Mouse (Mus musculus) subcutaneous adipose tissue, adult 2 months (tissue): ENCODE results near the gene Wdr54. TPM values are rescaled to one million over a fixed set of nuclear protein-coding genes. Genes with fewer than 3 reads are reported as not detected.

Source experiments
- polyA plus RNA-seq: library from polyadenylated mRNA; depleted of rRNA; stranded (reverse); fragments of >200 nt; gene quantifications from 2 replicates; pipeline ENCODE4 v1.2.3, GENCODE M21; 2012; ENCODE audit warnings: low replicate concordance; rRNA removed

Wdr54 gene
- 1.1 and 6.5 TPM in 2 replicates for polyA plus RNA-seq

DNA sequence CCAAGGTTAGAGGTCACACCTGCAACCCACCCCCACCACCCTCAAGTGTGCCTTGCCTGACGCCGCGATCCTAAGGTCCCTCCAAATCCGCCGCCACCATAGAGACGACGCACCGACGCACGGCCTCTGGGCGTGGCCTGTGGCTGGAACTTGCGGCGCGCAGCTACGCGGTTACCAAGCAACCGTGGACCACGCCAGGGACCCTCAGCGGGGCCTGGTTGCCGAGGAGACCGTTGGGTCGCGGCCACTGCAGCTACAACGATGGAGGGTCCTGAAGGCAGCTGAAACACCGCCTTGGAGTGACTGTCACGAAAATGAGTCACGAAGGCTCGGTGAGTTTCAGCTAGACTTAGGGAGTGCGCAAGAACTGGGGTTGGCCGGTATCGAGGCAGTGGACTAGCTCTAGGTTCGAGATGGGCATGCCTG is at the start of gene Wdr54, which contains the start of gene 1700003E16Rik:
TSS of gene Wdr54 (minus strand) at position 139 of the 426 bp plus-strand sequence.
TSS of gene 1700003E16Rik (plus strand) at position 146 of the 426 bp plus-strand sequence.

DNA sequence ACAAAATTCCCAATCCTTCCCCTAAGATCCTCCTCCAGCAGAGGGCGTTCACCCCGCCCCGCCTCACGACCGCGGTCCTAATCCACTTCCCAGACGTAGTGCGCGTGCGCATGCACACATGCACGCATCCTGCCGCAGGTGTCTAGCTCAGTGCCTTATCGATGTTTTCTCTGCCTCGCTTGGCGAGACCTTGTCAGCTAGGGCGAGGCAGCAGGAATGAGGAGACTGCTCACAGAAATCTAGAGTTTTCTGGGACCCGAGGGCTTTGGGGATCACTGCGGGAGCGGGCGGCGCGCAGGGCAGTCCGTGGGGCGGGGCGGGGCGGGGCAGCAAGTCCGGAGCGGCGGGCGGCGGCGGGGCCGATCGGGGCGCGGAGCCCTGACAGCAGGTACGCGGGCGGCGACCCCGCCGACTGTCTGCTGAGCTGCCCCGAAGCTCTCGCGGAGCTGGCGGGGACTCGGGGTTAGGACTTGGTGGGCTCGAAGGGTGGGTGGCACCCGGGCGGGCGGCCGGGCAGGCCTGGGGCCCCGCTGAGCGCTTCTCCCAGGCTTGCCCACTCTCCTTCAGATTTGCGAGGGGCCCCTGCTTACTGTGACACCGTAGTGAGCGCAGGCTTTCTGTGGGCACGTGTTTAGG is 9.5 kb upstream of the Wdr54 start, which contains the start of gene Dctn1:
TSS of gene Dctn1 (plus strand) at position 314 of the 636 bp plus-strand sequence.

GRCm38 (mm10) chr6:83134951-83135513 is 21.2 kb downstream of the Wdr54 start, which contains the start of gene Rtkn:
Gene Rtkn (plus strand): TSS chr6:83135463.

GRCm38 (mm10) chr6:83125331-83125730 is 30.9 kb downstream of the Wdr54 start, which contains the start of gene Ino80b:
Gene Ino80b (minus strand): TSS chr6:83125431.

DNA sequence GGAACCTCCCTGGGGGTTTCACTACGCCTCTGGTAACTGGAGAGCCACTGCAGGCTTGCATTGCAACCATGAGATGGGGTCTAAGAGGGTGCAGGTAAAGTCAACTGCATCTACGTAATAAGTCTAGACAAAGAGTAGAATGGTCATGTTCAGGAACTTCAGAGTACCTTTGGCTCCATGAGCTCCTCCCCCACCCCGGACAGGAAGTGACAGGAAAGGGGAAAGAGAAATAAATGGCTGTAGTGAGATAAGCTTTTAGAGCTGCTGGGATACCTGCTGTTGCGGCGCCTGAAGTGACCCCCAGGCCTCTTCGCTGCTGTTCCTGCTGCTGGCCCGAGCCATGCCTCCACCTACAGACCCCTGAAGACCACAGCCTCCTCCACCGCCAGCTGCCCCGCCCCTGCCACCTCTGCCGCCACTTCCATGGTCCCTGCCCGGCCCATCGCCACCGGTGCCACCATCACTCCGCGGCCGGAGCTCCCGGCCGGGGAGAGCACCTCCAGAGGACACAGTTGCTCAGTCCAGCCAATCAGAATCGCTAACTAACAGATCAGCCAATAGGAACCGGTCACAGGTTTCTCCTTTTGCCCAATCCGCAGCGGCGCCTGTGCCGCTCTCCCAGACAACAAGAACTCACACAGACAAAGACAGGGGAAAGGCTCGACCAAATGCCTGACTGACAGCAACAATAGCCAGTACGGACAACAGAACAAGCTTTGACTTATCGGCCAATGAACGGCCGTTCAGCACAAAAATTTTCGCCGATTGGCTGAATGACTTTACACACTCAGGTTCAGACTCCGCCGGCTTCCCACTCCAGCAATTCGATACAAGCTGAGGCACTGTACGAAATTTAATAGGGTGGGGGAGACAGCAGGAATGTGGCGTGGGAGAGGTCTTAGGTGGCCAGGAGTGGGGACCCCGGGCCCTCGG is 35.0 kb downstream of the Wdr54 start, which contains the start of gene Wbp1:
TSS of gene Wbp1 (minus strand) at position 630 of the 933 bp plus-strand sequence.

DNA sequence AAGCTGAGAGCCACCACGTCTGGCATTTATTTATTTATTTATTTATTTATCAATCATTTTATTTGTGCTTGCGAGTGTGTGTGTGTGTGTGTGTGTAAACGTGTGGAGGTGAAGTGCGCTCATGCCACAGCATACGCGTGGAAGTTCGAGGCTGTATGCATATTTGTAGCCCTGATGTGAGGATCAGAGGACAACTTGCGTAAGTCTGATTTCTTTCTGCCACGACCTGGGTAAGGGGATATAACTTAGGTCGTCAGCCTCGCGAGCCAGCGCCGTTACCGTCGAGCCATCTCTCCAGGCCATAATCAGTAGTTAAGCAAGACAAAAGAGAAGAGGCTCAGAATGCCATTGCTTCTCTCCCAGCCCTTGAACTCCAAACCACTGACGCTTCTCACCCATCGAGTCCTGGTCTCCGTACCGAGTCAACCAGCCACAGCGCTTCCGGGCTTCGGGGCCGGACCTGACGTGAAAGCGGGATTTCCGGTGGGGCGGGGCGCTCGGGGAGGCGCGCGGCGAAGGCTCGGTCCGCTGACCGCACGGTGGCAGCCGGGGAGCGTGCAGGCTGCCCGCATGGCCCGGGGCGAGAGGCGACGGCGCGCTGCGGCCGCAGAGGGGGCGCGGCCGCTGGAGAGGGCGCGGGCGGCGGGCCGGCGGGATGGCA is 41.1 kb downstream of the Wdr54 start, which contains the start of gene Mogs:
TSS of gene Mogs (plus strand) at position 486 of the 661 bp plus-strand sequence.

GRCm38 (mm10) chr6:83108762-83109668 is 47.2 kb downstream of the Wdr54 start, which contains the start of gene Mrpl53:
Gene Mrpl53 (plus strand): TSS chr6:83109040.

DNA sequence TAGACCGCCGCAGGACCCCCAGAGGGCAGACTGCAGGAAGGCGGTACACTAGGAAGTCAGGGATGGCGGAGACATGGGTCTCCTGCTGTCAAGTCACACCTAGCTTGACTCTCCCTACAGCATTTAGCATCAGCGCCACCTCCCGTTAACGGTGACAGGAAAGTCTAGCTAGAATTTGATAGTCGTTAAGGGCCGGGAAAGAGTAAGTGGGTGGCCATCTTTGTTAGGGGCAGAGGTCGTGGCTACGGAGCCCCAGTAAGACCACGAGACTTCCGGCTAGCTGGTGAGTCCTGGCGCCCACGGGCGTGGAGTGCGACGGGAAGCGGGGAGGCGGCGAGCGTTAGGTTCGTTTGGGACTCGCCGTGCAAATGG is 54.9 kb downstream of the Wdr54 start, which contains the start of the genes Ccdc142 and Gm42688:
TSS of gene Ccdc142 (plus strand) at position 286 of the 372 bp plus-strand sequence.
TSS of gene Gm42688 (plus strand) at position 302 of the 372 bp plus-strand sequence.

Other genes starting within 250 kb of the Wdr54 start
- 0.27 and 0.57 TPM in 2 replicates for gene Sema4f, start 216.6 kb downstream of the Wdr54 start, polyA plus RNA-seq
- gene M1ap, start 209.5 kb downstream of the Wdr54 start, polyA plus RNA-seq: 0.57 and 0.59 TPM in 2 replicates
- 11.2 and 13.9 TPM in 2 replicates for gene Dok1, start 122.9 kb downstream of the Wdr54 start, polyA plus RNA-seq
- 10.1 and 23.6 TPM in 2 replicates for gene Loxl3, start 122.2 kb downstream of the Wdr54 start, polyA plus RNA-seq
- 309 and 367 TPM in 2 replicates for gene Aup1, start 101.9 kb downstream of the Wdr54 start, polyA plus RNA-seq
- gene Htra2, start 101.1 kb downstream of the Wdr54 start, polyA plus RNA-seq: 57.1 and 73.9 TPM in 2 replicates
- 1.7 and 2.6 TPM in 2 replicates for gene Dqx1, start 98.6 kb downstream of the Wdr54 start, polyA plus RNA-seq
- gene Tlx2, start 86.1 kb downstream of the Wdr54 start, polyA plus RNA-seq: not detected in 2 replicates
- 21.1 and 28.1 TPM in 2 replicates for gene Pcgf1, start 78.5 kb downstream of the Wdr54 start, polyA plus RNA-seq
- gene Lbx2, start 70.0 kb downstream of the Wdr54 start, polyA plus RNA-seq: 2.4 and 3.2 TPM in 2 replicates
- gene Ccdc142, start 54.8 kb downstream of the Wdr54 start, polyA plus RNA-seq: 4.7 and 10.3 TPM in 2 replicates
- 4.1 and 7.8 TPM in 2 replicates for gene Gm42688, start 54.8 kb downstream of the Wdr54 start, polyA plus RNA-seq
- gene Mrpl53, start 47.4 kb downstream of the Wdr54 start, polyA plus RNA-seq: 76.4 and 94.6 TPM in 2 replicates
- gene Mogs, start 40.9 kb downstream of the Wdr54 start, polyA plus RNA-seq: 27.7 and 77.1 TPM in 2 replicates
- gene Wbp1, start 34.8 kb downstream of the Wdr54 start, polyA plus RNA-seq: 165 and 170 TPM in 2 replicates
- 13.5 and 28.2 TPM in 2 replicates for gene Ino80b, start 31.0 kb downstream of the Wdr54 start, polyA plus RNA-seq
- 19.8 and 52.2 TPM in 2 replicates for gene Rtkn, start 20.9 kb downstream of the Wdr54 start, polyA plus RNA-seq
- 0.11 and 0.48 TPM in 2 replicates for gene 1700003E16Rik, start within 50 bp of the Wdr54 start, polyA plus RNA-seq
- gene Dctn1, start 9.5 kb upstream of the Wdr54 start, polyA plus RNA-seq: 126 and 138 TPM in 2 replicates
- 0.05 and 0.11 TPM in 2 replicates for gene Slc4a5, start 63.4 kb upstream of the Wdr54 start, polyA plus RNA-seq
- 3.6 and 9.0 TPM in 2 replicates for gene Mthfd2, start 169.5 kb upstream of the Wdr54 start, polyA plus RNA-seq
- gene Mob1a, start 169.6 kb upstream of the Wdr54 start, polyA plus RNA-seq: 34.8 and 47.1 TPM in 2 replicates
- 19.9 and 37.7 TPM in 2 replicates for gene Bola3, start 192.8 kb upstream of the Wdr54 start, polyA plus RNA-seq